Mouse (Mus musculus) testis, postnatal 10 days (tissue): ENCODE measurements around the gene Gnai1.
"Not testable (repeated sequence)": the region's sequence is repeated elsewhere in the genome, so short reads cannot be mapped to it uniquely, and the experiment has no call there.

Experiments
- DNase-seq: peaks from one replicate; pipeline ENCODE4 v3.0.0; 2021; ENCODE audit warnings: low spot score

Gene Gnai1

GRCm38 (mm10) chr5:18360281-18360819 is at the start of gene Gnai1:
Gnai1 (minus strand) TSS chr5:18360355.
- DNase-seq: peak; percentile 90

GRCm38 (mm10) chr5:18367864-18368263 is 7.7 kb upstream of the Gnai1 start:
- DNase-seq: no peak

DNA sequence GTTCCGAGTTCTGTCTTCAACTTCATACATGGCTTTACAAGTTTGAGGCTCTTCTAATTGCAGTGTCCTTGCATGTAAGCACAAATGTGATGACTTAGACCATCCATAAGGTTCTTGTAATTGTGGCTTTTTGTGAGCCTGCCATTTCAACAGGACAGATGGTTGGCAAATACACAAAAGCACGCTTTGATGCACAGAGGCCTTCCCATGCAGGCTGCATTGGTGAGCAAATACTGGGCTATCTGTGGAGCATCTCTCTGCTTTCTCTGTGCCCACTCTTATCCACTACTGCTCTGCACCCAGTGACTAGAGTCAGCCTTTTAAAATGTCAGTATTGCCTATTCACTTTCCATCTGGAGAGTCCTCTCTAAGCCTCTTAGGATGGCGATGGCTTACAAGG is 5.3 kb upstream of the Gnai1 start:
- no peak for DNase-seq

- DNase-seq: no peak
Observed at GRCm38 (mm10) chr5:18360956-18361355, 801 bp upstream of the Gnai1 start.

DNA sequence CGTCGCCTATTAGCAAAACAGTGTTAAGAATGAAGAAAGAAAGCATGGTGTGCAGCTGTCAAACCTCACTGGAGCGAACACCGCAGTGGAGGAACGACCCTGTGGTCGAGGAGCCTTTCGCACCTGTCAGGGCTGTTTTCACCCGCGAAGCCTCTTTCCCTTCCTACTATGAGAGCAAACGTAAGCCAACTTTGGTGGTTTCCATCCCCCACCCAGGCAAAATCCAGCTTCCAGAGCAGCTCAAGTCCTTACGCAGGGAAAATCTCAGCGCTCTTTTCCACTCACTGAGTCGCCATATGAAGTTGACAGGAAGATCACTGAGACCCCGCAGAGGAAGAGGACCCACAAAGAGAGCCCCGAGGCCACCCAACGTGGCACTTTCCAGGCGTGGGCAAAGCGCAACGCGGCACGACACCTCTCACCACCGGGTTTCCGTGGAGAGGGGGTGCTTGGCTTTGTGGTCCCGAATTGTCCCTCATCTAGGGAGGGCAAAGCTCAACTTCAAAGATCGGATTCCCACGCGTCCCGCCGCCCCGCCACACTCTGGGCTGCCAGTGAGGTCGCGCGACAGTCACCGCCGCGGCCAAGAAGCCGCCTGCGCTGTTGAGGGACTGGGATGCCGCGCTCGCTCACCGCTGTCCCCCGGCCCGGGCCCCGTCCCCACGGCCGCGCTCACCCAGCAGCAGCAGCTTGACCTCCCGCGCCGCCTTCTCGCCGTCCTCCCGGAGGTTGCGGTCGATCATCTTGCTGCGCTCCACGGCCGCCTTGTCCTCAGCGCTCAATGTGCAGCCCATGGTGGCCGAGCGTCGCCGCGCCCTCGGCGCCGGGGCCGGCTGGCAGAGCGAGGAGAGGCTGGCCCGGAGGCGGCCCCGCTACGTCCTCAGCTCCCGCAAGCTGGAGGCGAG is 527 bp downstream of the Gnai1 start:
- DNase-seq: peak; percentile 62

- no peak for DNase-seq
Observed at GRCm38 (mm10) chr5:18358778-18359177, 1.4 kb downstream of the Gnai1 start.

DNA sequence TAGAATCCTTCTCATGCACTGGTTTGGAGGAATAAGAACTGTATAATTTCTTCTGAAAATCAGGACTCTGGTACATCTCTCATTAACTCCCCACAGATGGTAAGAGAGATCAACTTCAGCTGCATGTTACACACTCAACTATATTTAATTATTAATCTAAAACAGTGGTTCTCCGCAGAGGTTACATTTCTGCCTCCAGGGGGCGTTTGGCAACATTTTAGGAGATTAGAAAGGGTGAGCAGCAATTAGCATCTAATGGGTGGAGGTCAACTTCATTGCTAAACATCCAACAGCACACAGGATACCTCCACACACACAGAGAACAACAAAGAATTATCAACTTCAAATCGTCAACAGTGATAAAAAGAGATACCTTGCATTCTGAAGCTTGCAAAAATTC is 2.0 kb downstream of the Gnai1 start:
- peak; percentile 53 for DNase-seq

GRCm38 (mm10) chr5:18347297-18347696 is 12.9 kb downstream of the Gnai1 start:
- DNase-seq: no peak

- DNase-seq: no peak
Observed at GRCm38 (mm10) chr5:18343455-18344142, 16.6 kb downstream of the Gnai1 start.

- DNase-seq: no peak
Observed at GRCm38 (mm10) chr5:18342765-18343454, 17.2 kb downstream of the Gnai1 start.

DNA sequence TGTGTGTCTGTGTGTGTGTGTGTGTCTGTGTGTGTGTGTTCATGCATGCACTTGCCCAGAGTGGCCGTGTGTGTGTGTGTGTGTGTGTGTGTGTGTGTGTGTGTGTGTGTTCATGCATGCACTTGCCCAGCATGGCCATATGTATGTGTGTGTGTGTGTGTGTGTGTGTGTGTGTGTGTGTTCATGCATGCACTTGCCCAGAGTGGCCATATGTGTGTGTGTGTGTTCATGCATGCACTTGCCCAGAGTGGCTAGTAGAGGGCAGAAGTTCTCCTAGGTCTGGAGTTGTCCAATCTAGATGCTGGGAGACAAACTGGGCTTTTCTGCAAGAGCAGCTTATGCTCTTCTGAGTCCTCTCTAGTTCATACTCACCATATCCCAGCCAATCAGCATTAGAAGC is 18.3 kb downstream of the Gnai1 start:
- DNase-seq: not testable (repeated sequence)

- no peak for DNase-seq
Observed at GRCm38 (mm10) chr5:18332256-18332655, 27.9 kb downstream of the Gnai1 start.

DNA sequence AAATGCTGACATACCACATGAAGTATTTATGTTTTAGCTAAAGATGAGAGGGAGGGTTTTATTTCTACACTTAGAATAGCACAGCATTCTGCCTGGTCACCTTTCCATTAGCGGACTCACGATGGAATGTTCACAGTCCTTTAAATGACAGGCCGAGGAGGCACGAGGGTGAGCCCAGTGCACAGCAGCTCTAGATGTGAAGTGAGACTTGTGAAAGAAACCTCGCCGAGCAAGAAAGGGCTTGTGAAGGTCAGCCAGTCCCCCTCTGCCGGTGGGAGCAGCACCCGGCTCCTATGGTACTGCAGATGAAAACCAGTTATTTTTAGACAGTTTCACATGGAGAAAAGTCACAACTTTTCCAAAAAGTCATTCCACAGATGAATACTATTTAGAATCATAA is 29.4 kb downstream of the Gnai1 start:
- DNase-seq: no peak

DNA sequence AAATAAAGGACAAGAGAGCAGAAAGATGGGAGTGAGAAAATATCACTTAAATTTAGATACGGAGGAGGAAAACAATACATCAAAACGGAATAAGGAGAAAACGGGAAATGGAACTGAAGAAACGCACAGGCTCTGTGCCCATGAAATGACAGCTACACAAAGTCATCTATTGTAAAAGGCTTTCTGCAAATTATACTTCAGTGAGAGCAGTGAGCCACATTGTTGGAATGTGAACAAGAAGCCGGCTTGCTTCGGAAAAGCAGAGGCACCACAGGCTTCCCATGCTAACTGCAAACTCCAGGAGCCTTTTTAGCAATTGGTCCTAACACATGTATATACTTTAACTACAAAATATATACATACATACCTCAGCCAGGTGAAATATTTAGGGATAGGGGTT is 34.0 kb downstream of the Gnai1 start:
- no peak for DNase-seq

DNA sequence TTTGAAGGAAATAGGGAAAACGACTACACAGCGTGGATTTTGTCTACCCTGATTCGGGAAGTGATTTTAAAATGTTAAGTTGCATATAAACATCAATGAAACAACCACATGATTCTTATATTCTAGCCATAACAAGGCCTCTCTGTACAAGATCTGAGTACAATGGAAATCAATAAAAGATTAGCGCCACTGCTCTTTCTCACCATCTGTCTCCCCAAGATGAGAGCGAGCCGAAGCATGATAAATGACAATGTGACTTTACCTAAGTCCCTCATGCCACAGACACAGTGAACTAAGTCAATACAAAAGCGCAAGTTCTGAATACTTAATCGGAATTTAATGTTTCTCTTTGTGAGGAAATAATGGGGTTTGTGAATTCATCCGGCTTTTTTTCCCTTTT is 36.6 kb downstream of the Gnai1 start:
- DNase-seq: no peak

- DNase-seq: no peak
Observed at GRCm38 (mm10) chr5:18321661-18322060, 38.5 kb downstream of the Gnai1 start.

- no peak for DNase-seq
Observed at GRCm38 (mm10) chr5:18318846-18319245, 41.3 kb downstream of the Gnai1 start.

DNA sequence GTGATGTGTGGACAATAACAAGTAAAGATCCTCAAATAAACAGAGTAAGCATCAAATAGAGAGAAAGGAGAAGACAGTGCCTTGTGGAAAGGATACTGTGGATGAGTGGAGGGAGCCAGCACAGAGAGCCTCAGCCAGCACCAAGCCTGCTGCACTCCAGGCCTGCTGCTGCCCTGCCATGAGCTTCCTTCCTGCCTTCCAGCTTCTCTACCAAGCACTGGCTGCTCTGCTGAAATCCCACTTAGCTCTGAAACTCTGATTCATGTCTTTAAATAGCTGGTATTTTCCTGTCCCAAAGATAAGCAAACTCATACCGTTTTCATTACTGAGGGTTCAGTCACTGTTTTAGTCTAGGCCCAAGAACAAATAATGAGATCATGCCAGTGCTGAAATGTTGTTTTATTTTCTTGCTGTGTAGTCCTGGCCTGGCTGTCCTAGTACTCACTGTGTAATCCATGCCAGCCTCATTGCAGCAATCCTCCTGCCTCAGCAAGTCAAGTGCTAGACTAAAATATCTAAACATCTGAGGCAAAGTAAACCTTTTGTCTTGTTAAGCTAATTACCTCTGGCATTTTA is 52.8 kb downstream of the Gnai1 start:
- DNase-seq: no peak

- no peak for DNase-seq
Observed at GRCm38 (mm10) chr5:18296584-18296983, 63.6 kb downstream of the Gnai1 start.

GRCm38 (mm10) chr5:18292744-18293143 is 67.4 kb downstream of the Gnai1 start:
- no peak for DNase-seq

- DNase-seq: no peak
Observed at GRCm38 (mm10) chr5:18289530-18289929, 70.6 kb downstream of the Gnai1 start.

GRCm38 (mm10) chr5:18288694-18289093 is 71.5 kb downstream of the Gnai1 start:
- DNase-seq: no peak
